In the genomic region with DNA sequence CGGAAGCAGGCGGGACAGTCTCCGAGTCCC, we compare ENCODE assay signal across 9 mouse cellular contexts. TPM values are rescaled to one million over a fixed set of nuclear protein-coding genes. Genes with fewer than 3 reads are reported as not detected.
A peak's percentile ranks its signal among the peaks of the same experiment; 100 is the strongest.
DNase-seq lines count a peak whose midpoint lies in the region; ATAC-seq and TF ChIP-seq lines count a peak whose summit lies in the region.
"Had no signal": no experiment of that assay in that cellular context is flagged by ENCODE, and none has a peak within 500 bp of the region (broad histone marks: within the 10 kb centered on the region; RNA-seq: fewer than 3 reads in every experiment).

A gene (plus strand): TSS at position 6 of the 30 bp plus-strand sequence.

- peak within 1 kb of the TSS; percentile 91 for H3K4me2 ChIP-seq in heart, postnatal 0 days (ENCODE audit: low read depth, low read length)
- H3K4me2 ChIP-seq in embryonic facial prominence, embryonic 12.5 days (replicated peaks) = peak within 1 kb of the TSS; percentile 84
- peak within 1 kb of the TSS; percentile 69 for H3K4me2 ChIP-seq in hindbrain, embryonic 15.5 days
- peak within 1 kb of the TSS; percentile 72 for H3K4me2 ChIP-seq in midbrain, embryonic 12.5 days (replicated peaks)

- no peak for TF ChIP-seq EP300 in heart, postnatal 0 days (IDR thresholded peaks at IDR 0.05; ENCODE audit: low read depth)

- H3K9ac ChIP-seq in heart, postnatal 0 days (replicated peaks; ENCODE audit: low read depth, low read length) = 0 out of 2 replicates have a peak within 1 kb of the TSS, but pooled peaks have one; percentile 33
- peak within 1 kb of the TSS; percentile 59 for H3K9ac ChIP-seq in embryonic facial prominence, embryonic 12.5 days
- H3K9ac ChIP-seq in hindbrain, embryonic 15.5 days = peak within 1 kb of the TSS; percentile 30
- H3K9ac ChIP-seq in midbrain, embryonic 12.5 days (replicated peaks) = peak within 1 kb of the TSS; percentile 64

- peaks cover 91% of the 10 kb centered on the region for H3K27me3 ChIP-seq in heart, postnatal 0 days (ENCODE audit: control insufficient read depth, insufficient read depth, low read length)
- H3K27me3 ChIP-seq in embryonic facial prominence, embryonic 12.5 days = peaks cover 71% of the 10 kb centered on the region
- peaks cover 64% of the 10 kb centered on the region for H3K27me3 ChIP-seq in hindbrain, embryonic 15.5 days
- peaks cover 80% of the 10 kb centered on the region for H3K27me3 ChIP-seq in midbrain, embryonic 12.5 days
- H3K27me3 ChIP-seq: CH12.LX had no signal

- intact Hi-C loops in heart, postnatal 36 days (cut with DNase I) = no loop called here

- peak within 1 kb of the TSS; percentile 46 for H3K4me3 ChIP-seq in heart, postnatal 0 days (ENCODE audit: low read depth, low read length)
- H3K4me3 ChIP-seq in embryonic facial prominence, embryonic 12.5 days = peak within 1 kb of the TSS; percentile 48
- H3K4me3 ChIP-seq in hindbrain, embryonic 15.5 days = peak within 1 kb of the TSS; percentile 39
- peak within 1 kb of the TSS; percentile 52 for H3K4me3 ChIP-seq in midbrain, embryonic 12.5 days

- H3K4me1 ChIP-seq in heart, postnatal 0 days (ENCODE audit: control insufficient read depth, insufficient read depth) = no peaks in the 10 kb centered on the region
- peaks cover 15% of the 10 kb centered on the region for H3K4me1 ChIP-seq in embryonic facial prominence, embryonic 12.5 days
- H3K4me1 ChIP-seq in hindbrain, embryonic 15.5 days (replicated peaks) = peaks cover 25% of the 10 kb centered on the region
- H3K4me1 ChIP-seq in midbrain, embryonic 12.5 days = peaks cover 26% of the 10 kb centered on the region

- 0 out of 2 replicates have a peak, but pooled peaks cover 7% of the 10 kb centered on the region for H3K9me3 ChIP-seq in heart, postnatal 0 days (replicated peaks; ENCODE audit: control insufficient read depth, low read length)
- H3K9me3 ChIP-seq in embryonic facial prominence, embryonic 12.5 days = no peaks in the 10 kb centered on the region
- 0 out of 2 replicates have a peak, but pooled peaks cover 3% of the 10 kb centered on the region for H3K9me3 ChIP-seq in hindbrain, embryonic 15.5 days
- H3K9me3 ChIP-seq in midbrain, embryonic 12.5 days = peaks cover 5% of the 10 kb centered on the region; the same call in 1 of the 2 replicates

- H3K27ac ChIP-seq in heart, postnatal 0 days (ENCODE audit: low read depth) = no peak within 1 kb of the TSS
- H3K27ac ChIP-seq in embryonic facial prominence, embryonic 12.5 days = no peak within 1 kb of the TSS
- H3K27ac ChIP-seq in hindbrain, embryonic 15.5 days (replicated peaks) = peak within 1 kb of the TSS; percentile 36; the same call in 1 of the 2 replicates
- H3K27ac ChIP-seq in midbrain, embryonic 12.5 days (replicated peaks) = peak within 1 kb of the TSS; percentile 70

- no peak for TF ChIP-seq CTCF in heart, postnatal 0 days (IDR thresholded peaks at IDR 0.05; ENCODE audit: low read depth)

- no peak for DNase-seq in heart, postnatal 0 days (ENCODE audit: low spot score)
- no peak for DNase-seq in heart, postnatal 36 days
- DNase-seq in ovary, adult 18-20 months (ENCODE audit: low spot score) = no peak
- DNase-seq in ovary, postnatal 10 days (ENCODE audit: low spot score) = no peak
- no peak for DNase-seq in right cerebral cortex, postnatal 10 days (ENCODE audit: low spot score in 2 of 2)

- no peak for ATAC-seq in heart, postnatal 0 days (ENCODE audit: insufficient read depth, low read depth)
- no peak for ATAC-seq in embryonic facial prominence, embryonic 12.5 days (ENCODE audit: insufficient number of reproducible peaks, insufficient read depth, low FRiP score, low TSS enrichment)
- no peak for ATAC-seq in hindbrain, embryonic 15.5 days (ENCODE audit: low FRiP score, low read depth)
- no peak for ATAC-seq in midbrain, embryonic 12.5 days (ENCODE audit: low FRiP score, low read depth)

- no peaks in the 10 kb centered on the region for H3K36me3 ChIP-seq in heart, postnatal 0 days (replicated peaks; ENCODE audit: control insufficient read depth, insufficient read depth, low read length)
- H3K36me3 ChIP-seq in embryonic facial prominence, embryonic 12.5 days = no peaks in the 10 kb centered on the region
- no peaks in the 10 kb centered on the region for H3K36me3 ChIP-seq in hindbrain, embryonic 15.5 days
- H3K36me3 ChIP-seq in midbrain, embryonic 12.5 days = no peaks in the 10 kb centered on the region

- WGBS in heart, postnatal 0 days = 4% methylated on average over 3 of the region's 3 CpGs
- WGBS in embryonic facial prominence, embryonic 12.5 days = 0% methylated on average over 3 of the region's 3 CpGs
- WGBS in hindbrain, embryonic 15.5 days = 0% methylated on average over 3 of the region's 3 CpGs
- 0% methylated on average over 3 of the region's 3 CpGs for WGBS in midbrain, embryonic 12.5 days

RNA-seq across cellular contexts. Expression of the gene that starts here (rescaled TPM):
- 0.04 TPM in 1 of 2 replicates, not detected in the other for total RNA-seq in heart, postnatal 0 days (2014; rRNA removed; ENCODE audit: low replicate concordance)
- polyA plus RNA-seq in heart, postnatal 0 days (2015; fragmentation: Nextera tagmentation; extraction: Ambion mirVana) = not detected in 2 replicates
- not detected for total RNA-seq in heart, postnatal 36 days (2021)
- 1.8 and 4.4 TPM in 2 replicates for polyA plus RNA-seq in embryonic facial prominence, embryonic 12.5 days (2016; fragmentation: Nextera tagmentation; extraction: Ambion mirVana)
- 9.4 and 11.5 TPM in 2 replicates for polyA plus RNA-seq in hindbrain, embryonic 15.5 days (2015; fragmentation: Nextera tagmentation; extraction: Ambion mirVana)
- polyA plus RNA-seq in midbrain, embryonic 12.5 days (2016; fragmentation: Nextera tagmentation; extraction: Ambion mirVana) = 15.6 and 19.5 TPM in 2 replicates
- total RNA-seq: CH12.LX had no signal

Comparison
In these comparisons a context has a peak if more than half of its experiments do, and no peak if none do; other contexts are left out.
1. H3K27ac ChIP-seq: peak in hindbrain, embryonic 15.5 days (single experiment) and midbrain, embryonic 12.5 days (single experiment); none in heart, postnatal 0 days (single experiment) and embryonic facial prominence, embryonic 12.5 days (single experiment).
2. Peak in every context shown above with its lines, with median percentiles within 50 percentile points of each other: H3K4me2 ChIP-seq, H3K4me3 ChIP-seq and H3K9ac ChIP-seq.